Mouse (Mus musculus) thymus, postnatal 36 days (tissue): ENCODE data around the gene Naa20.

Source experiments
- DNase-seq, 2 experiments: peaks; one replicate each; pipeline ENCODE4 v3.0.0; 2022; ENCODE audit warnings: mixed read lengths in 2 of 2

The Naa20 gene

GRCm38 (mm10) chr2:145952726-145953125 lies 50.8 kb downstream of the Naa20 start:
- no peak for DNase-seq

GRCm38 (mm10) chr2:145955844-145956243 lies 53.9 kb downstream of the Naa20 start:
- no peak for DNase-seq

GRCm38 (mm10) chr2:145956318-145956717 lies 54.4 kb downstream of the Naa20 start:
- DNase-seq = no peak

- no peak for DNase-seq
These were observed 55.6 kb downstream of the Naa20 start for GRCm38 (mm10) chr2:145957450-145957849.

- DNase-seq = no peak
These were observed 56.2 kb downstream of the Naa20 start for GRCm38 (mm10) chr2:145958097-145958496.

GRCm38 (mm10) chr2:145958551-145958950 lies 56.7 kb downstream of the Naa20 start:
- DNase-seq = no peak

GRCm38 (mm10) chr2:145961861-145962260 lies 60.0 kb downstream of the Naa20 start:
- DNase-seq = no peak
